9 mouse cellular contexts compared by ENCODE assay signal in genomic region chrX:166773408-166773854, GRCm38 (mm10).
A peak's percentile ranks its signal among the peaks of the same experiment; 100 is the strongest.
DNase-seq lines count a peak whose midpoint lies in the region; ATAC-seq and TF ChIP-seq lines count a peak whose summit lies in the region.
"Had no signal": no experiment of that assay in that cellular context is flagged by ENCODE, and none has a peak within 500 bp of the region (broad histone marks: within the 10 kb centered on the region; RNA-seq: fewer than 3 reads in every experiment).

No protein-coding gene starts in this region.

- no peak overlapping the region for H3K27ac ChIP-seq in midbrain, postnatal 0 days (ENCODE audit: low read depth, low read length)

- DNase-seq in kidney, adult 9 months = peak; percentile 3
- no peak for DNase-seq in kidney, adult 18-20 months
- peak; percentile 58 for DNase-seq in kidney, postnatal 10 days
- DNase-seq in midbrain, postnatal 0 days (ENCODE audit: low spot score) = peak; percentile 5
- no peak for DNase-seq in thymus, postnatal 36 days
- no peak for DNase-seq in left cerebral cortex, postnatal 36 days (ENCODE audit: low spot score in 2 of 2)
- no peak for DNase-seq in layer of hippocampus, adult 9-10 months (ENCODE audit: low spot score)
- DNase-seq: adrenal gland, adult 2 months had no signal

- TF ChIP-seq CTCF in midbrain, postnatal 0 days (IDR thresholded peaks at IDR 0.05) = no peak

- no peak overlapping the region for H3K4me3 ChIP-seq in midbrain, postnatal 0 days (ENCODE audit: low read depth, low read length)

- peak; percentile 79 for ATAC-seq in common myeloid progenitor, adult 5-6 weeks (replicated peaks; ENCODE audit: low read depth, poor library complexity, severe bottlenecking)
- no peak for ATAC-seq in midbrain, postnatal 0 days (ENCODE audit: low FRiP score)

- H3K4me2 ChIP-seq in midbrain, postnatal 0 days (ENCODE audit: low read depth, low read length, poor library complexity, severe bottlenecking) = no peak overlapping the region

- no peaks in the 10 kb centered on the region for H3K36me3 ChIP-seq in midbrain, postnatal 0 days (ENCODE audit: insufficient read depth, low read length)

- H3K9me3 ChIP-seq in midbrain, postnatal 0 days (ENCODE audit: low read length) = no peaks in the 10 kb centered on the region

- H3K27me3 ChIP-seq in midbrain, postnatal 0 days (ENCODE audit: insufficient read depth, low read length) = no peaks in the 10 kb centered on the region

- H3K4me1 ChIP-seq in midbrain, postnatal 0 days (ENCODE audit: insufficient read depth, low read length) = no peaks in the 10 kb centered on the region

- 19% methylated on average over 6 of the region's 6 CpGs for WGBS in midbrain, postnatal 0 days

- intact Hi-C loops in left cerebral cortex, postnatal 36 days (cut with DNase I) = no loop called here

- no peak overlapping the region for H3K9ac ChIP-seq in midbrain, postnatal 0 days (replicated peaks; ENCODE audit: low read length, poor library complexity, severe bottlenecking)

Comparison
In these comparisons a context has a peak if more than half of its experiments do, and no peak if none do; other contexts are left out.
1. DNase-seq: peak in kidney, adult 9 months (single experiment), kidney, postnatal 10 days (single experiment) and midbrain, postnatal 0 days (single experiment); none in kidney, adult 18-20 months (single experiment), thymus, postnatal 36 days (0 of 2), left cerebral cortex, postnatal 36 days (0 of 2) and layer of hippocampus, adult 9-10 months (single experiment).